Mouse (Mus musculus) forebrain, embryonic 11.5 days (tissue): ENCODE data around the gene Ncf1. TPM values are rescaled to one million over a fixed set of nuclear protein-coding genes. Genes with fewer than 3 reads are reported as not detected.

ENCODE experiments used
- ATAC-seq: fragments of 200-750 bp; cut with Nextera tagmentation; replicated peaks from 2 replicates; pipeline ENCODE4 v1.8.0; 2017; ENCODE audit warnings: moderate TSS enrichment; ENCODE audit not compliant: low FRiP score
- DNase-seq: peaks from one replicate; pipeline ENCODE4 v3.0.0-alpha.2; 2017; ENCODE audit warnings: low spot score
- H3K27ac ChIP-seq: fragments of 300-500 bp; sonication (generic); 2 replicates; pipeline ENCODE4 v1.5.1; 2014; ENCODE audit warnings: low read depth, low read length
- H3K27me3 ChIP-seq: fragments of 300-500 bp; sonication (generic); 2 replicates; pipeline ENCODE4 v1.6.1; 2014; ENCODE audit warnings: mild to moderate bottlenecking, low read length, mixed read lengths; ENCODE audit not compliant: control insufficient read depth, insufficient read depth
- H3K36me3 ChIP-seq: fragments of 300-500 bp; sonication (generic); 2 replicates; pipeline ENCODE4 v1.6.1; 2014; ENCODE audit warnings: mild to moderate bottlenecking, low read length, moderate library complexity, mixed read lengths; ENCODE audit not compliant: control insufficient read depth, insufficient read depth
- H3K4me1 ChIP-seq: fragments of 300-500 bp; sonication (generic); replicated peaks from 2 replicates; pipeline ENCODE4 v1.6.1; 2014; ENCODE audit warnings: low read length, mixed read lengths; ENCODE audit not compliant: control insufficient read depth, insufficient read depth
- H3K4me2 ChIP-seq: fragments of 300-500 bp; sonication (generic); 2 replicates; pipeline ENCODE4 v1.6.1; 2014; ENCODE audit warnings: low read depth, mild to moderate bottlenecking, low read length, moderate library complexity, mixed read lengths; ENCODE audit not compliant: severe bottlenecking
- H3K4me3 ChIP-seq: fragments of 300-500 bp; sonication (generic); 2 replicates; pipeline ENCODE4 v1.5.1; 2014; ENCODE audit warnings: low read depth, low read length
- H3K9ac ChIP-seq: fragments of 300-500 bp; sonication (generic); 2 replicates; pipeline ENCODE4 v1.6.1; 2014; ENCODE audit warnings: low read length
- H3K9me3 ChIP-seq: fragments of 300-500 bp; sonication (generic); 2 replicates; pipeline ENCODE4 v1.6.1; 2016; ENCODE audit warnings: low read length, mixed read lengths; ENCODE audit not compliant: control insufficient read depth
- WGBS: fragments of 180-500 bp; shearing (Covaris S2); extraction: QIAGEN DNeasy Blood & Tissue Kit; methylation state at CpG from one replicate; pipeline ENCODE4 v1.1.7; 2014; 5-methylcytosine and 5-hydroxymethylcytosine counted together
- polyA plus RNA-seq: library from polyadenylated mRNA; unstranded; fragments of >200 nt; fragmentation: Nextera tagmentation; extraction: Ambion mirVana; gene quantifications from 2 replicates; pipeline ENCODE4 v1.2.1, GENCODE M21; 2014

The Ncf1 gene
- polyA plus RNA-seq, 1 experiment from 2014 or later: 1.3 TPM

- no peak overlapping the region for H3K4me3 ChIP-seq
- ATAC-seq: no peak
- no peak for DNase-seq
- 0 out of 2 replicates have a peak, but pooled peaks cover 2% of the 10 kb centered on the region for H3K4me1 ChIP-seq
- 83% methylated on average over 5 of the region's 5 CpGs for WGBS
- no peaks in the 10 kb centered on the region; the same call in 1 of the 2 replicates for H3K36me3 ChIP-seq
- H3K4me2 ChIP-seq: no peak overlapping the region
- H3K9me3 ChIP-seq: no peaks in the 10 kb centered on the region
- no peak overlapping the region for H3K27ac ChIP-seq
- H3K27me3 ChIP-seq: no peaks in the 10 kb centered on the region
- H3K9ac ChIP-seq: no peak overlapping the region
Measured at GRCm38 (mm10) chr5:134231376-134231775, 2.0 kb upstream of the Ncf1 start.

GRCm38 (mm10) chr5:134228249-134228638 is 1.2 kb downstream of the Ncf1 start:
- no peak overlapping the region for H3K9ac ChIP-seq
- H3K4me2 ChIP-seq: no peak overlapping the region
- H3K4me1 ChIP-seq: no peaks in the 10 kb centered on the region
- ATAC-seq (no peak), DNase-seq (no peak)
- no peaks in the 10 kb centered on the region for H3K9me3 ChIP-seq
- no peaks in the 10 kb centered on the region for H3K27me3 ChIP-seq
- 85% methylated on average over 6 of the region's 6 CpGs for WGBS
- H3K4me3 ChIP-seq: no peak overlapping the region
- no peak overlapping the region for H3K27ac ChIP-seq
- no peaks in the 10 kb centered on the region for H3K36me3 ChIP-seq

GRCm38 (mm10) chr5:134227574-134228248 is 1.7 kb downstream of the Ncf1 start:
- Histone ChIP-seq H3K4me2 (no peak overlapping the region), H3K27ac (no peak overlapping the region), H3K36me3 (no peaks in the 10 kb centered on the region), H3K27me3 (no peaks in the 10 kb centered on the region), H3K9me3 (no peaks in the 10 kb centered on the region), H3K9ac (no peak overlapping the region), H3K4me3 (no peak overlapping the region), H3K4me1 (no peaks in the 10 kb centered on the region)
- DNase-seq (peak; percentile 77), ATAC-seq (no peak)
- 41% methylated on average over 11 of the region's 11 CpGs for WGBS

DNA sequence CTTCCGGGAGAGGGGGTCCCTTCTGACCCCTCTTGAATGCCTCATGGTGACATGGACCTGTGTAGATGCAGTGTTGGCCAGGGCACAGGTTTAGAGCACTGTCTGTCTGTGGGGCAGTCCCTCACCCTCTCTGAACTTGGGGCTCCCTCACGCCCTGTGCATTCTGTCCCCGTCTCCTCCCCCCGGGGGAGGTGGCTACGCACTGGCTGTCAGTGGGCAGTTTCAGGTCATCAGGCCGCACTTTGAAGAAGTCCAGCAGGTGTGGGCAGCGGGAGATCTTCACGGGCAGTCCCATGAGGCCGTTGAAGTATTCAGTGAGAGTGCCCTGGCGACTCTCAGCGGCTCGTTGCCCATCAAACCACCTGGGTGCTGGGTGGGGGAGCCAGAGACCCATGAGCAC is 2.5 kb downstream of the Ncf1 start:
- no peaks in the 10 kb centered on the region for H3K36me3 ChIP-seq
- peaks cover 6% of the 10 kb centered on the region for H3K27me3 ChIP-seq
- WGBS: 73% methylated on average over 12 of the region's 12 CpGs
- H3K27ac ChIP-seq: no peak overlapping the region
- no peak overlapping the region for H3K9ac ChIP-seq
- H3K4me3 ChIP-seq: no peak overlapping the region
- DNase-seq (no peak), ATAC-seq (no peak)
- H3K9me3 ChIP-seq: no peaks in the 10 kb centered on the region
- H3K4me2 ChIP-seq: no peak overlapping the region
- H3K4me1 ChIP-seq: peaks cover 3% of the 10 kb centered on the region; the same call in 1 of the 2 replicates

DNA sequence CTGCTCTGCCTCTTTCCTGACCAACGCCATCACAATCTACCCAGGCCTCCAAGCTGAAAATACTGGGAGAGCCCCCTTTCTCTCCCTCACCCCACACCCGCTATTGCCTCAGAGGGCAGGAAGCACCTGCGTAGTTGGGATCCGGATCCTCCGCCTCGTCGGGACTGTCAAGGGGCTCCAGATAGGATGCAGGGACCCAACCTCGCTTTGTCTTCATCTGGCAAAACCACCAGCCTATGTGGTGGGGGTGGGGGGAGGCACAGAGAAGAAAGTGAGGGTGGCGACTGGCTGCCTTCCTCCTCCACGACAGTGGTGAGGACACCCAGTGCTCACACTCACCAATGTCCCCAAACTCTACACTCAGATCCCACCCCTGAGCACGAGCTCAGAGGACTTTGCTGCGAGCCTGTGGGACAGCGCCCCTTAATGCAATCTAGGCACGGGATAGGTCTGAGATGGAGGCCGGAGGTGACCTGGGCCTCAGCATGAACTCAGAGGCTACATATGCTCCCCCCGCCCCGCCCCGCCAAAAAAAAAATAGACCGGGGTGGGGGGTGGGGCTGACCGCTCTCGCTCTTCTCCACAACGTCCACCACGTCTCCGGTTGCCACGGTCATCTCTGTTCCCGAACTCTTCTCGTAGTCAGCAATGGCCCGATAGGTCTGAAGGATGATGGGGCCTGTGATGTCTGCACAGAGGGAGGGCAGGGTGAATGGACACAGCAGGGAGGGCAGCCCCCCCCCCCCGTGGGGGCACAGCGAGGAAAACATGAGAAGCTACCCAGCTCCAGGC is 4.1 kb downstream of the Ncf1 start:
- H3K27me3 ChIP-seq: peaks cover 8% of the 10 kb centered on the region
- no peak overlapping the region for H3K27ac ChIP-seq
- H3K4me1 ChIP-seq: peaks cover 8% of the 10 kb centered on the region; the same call in 1 of the 2 replicates
- H3K36me3 ChIP-seq: no peaks in the 10 kb centered on the region
- H3K4me3 ChIP-seq: no peak overlapping the region
- H3K9ac ChIP-seq: no peak overlapping the region
- no peaks in the 10 kb centered on the region for H3K9me3 ChIP-seq
- WGBS: 83% methylated on average over 30 of the region's 30 CpGs
- DNase-seq (no peak), ATAC-seq (no peak)
- H3K4me2 ChIP-seq: no peak overlapping the region

- no peak for ATAC-seq
- peak; percentile 64 for DNase-seq
- WGBS: 2% methylated on average over 36 of the region's 36 CpGs
- Histone ChIP-seq H3K36me3 (no peaks in the 10 kb centered on the region; the same call in 1 of the 2 replicates), H3K4me2 (peak overlapping the region; percentile 77), H3K9me3 (no peaks in the 10 kb centered on the region), H3K4me1 (peaks cover 8% of the 10 kb centered on the region; the same call in 1 of the 2 replicates), H3K27ac (no peak overlapping the region), H3K4me3 (peak overlapping the region; percentile 30), H3K9ac (peak overlapping the region; percentile 60), H3K27me3 (peaks cover 8% of the 10 kb centered on the region)
Measured at GRCm38 (mm10) chr5:134221708-134222150, 7.7 kb downstream of the Ncf1 start.

GRCm38 (mm10) chr5:134221278-134221677 is 8.1 kb downstream of the Ncf1 start:
- WGBS: 48% methylated on average over 4 of the region's 4 CpGs
- Histone ChIP-seq H3K36me3 (no peaks in the 10 kb centered on the region; the same call in 1 of the 2 replicates), H3K4me2 (peak overlapping the region; percentile 77)

GRCm38 (mm10) chr5:134217900-134218299 is 11.5 kb downstream of the Ncf1 start:
- 90% methylated on average over 7 of the region's 7 CpGs for WGBS
- DNase-seq: no peak

More at GRCm38 (mm10) chr5:134221278-134221677, 8.1 kb downstream of the Ncf1 start:
- peaks cover 8% of the 10 kb centered on the region for H3K27me3 ChIP-seq
- DNase-seq (no peak), ATAC-seq (no peak)
- H3K9ac ChIP-seq: peak overlapping the region; percentile 60; the same call in 1 of the 2 replicates
- no peak overlapping the region for H3K27ac ChIP-seq
- H3K9me3 ChIP-seq: no peaks in the 10 kb centered on the region
- H3K4me1 ChIP-seq: peaks cover 8% of the 10 kb centered on the region; the same call in 1 of the 2 replicates
- H3K4me3 ChIP-seq: 0 out of 2 replicates have a peak overlapping the region, but pooled peaks have one; percentile 30

More at GRCm38 (mm10) chr5:134217900-134218299, 11.5 kb downstream of the Ncf1 start:
- no peak for ATAC-seq
- Histone ChIP-seq H3K27ac (no peak overlapping the region), H3K9me3 (no peaks in the 10 kb centered on the region), H3K27me3 (peaks cover 8% of the 10 kb centered on the region), H3K9ac (no peak overlapping the region), H3K4me2 (no peak overlapping the region), H3K4me3 (no peak overlapping the region), H3K4me1 (peaks cover 8% of the 10 kb centered on the region; the same call in 1 of the 2 replicates), H3K36me3 (no peaks in the 10 kb centered on the region; the same call in 1 of the 2 replicates)
